Mouse (Mus musculus) olfactory bulb, adult 2 months (tissue): Measurements from ENCODE around the gene Paqr4.

ENCODE experiments used
- CTCF ChIP-seq: fragments of 200-500 bp; IDR thresholded peaks from 2 replicates; pipeline ENCODE4 v1.5.1; 2012; ENCODE audit warnings: low read depth, mild to moderate bottlenecking, low read length, moderate library complexity; ENCODE audit not compliant: insufficient read depth
- POLR2A ChIP-seq: fragments of 200-500 bp; IDR thresholded peaks from 2 replicates; pipeline ENCODE4 v1.6.1; 2012; ENCODE audit warnings: mild to moderate bottlenecking, low read depth, low read length, moderate library complexity; ENCODE audit not compliant: insufficient read depth

DNA sequence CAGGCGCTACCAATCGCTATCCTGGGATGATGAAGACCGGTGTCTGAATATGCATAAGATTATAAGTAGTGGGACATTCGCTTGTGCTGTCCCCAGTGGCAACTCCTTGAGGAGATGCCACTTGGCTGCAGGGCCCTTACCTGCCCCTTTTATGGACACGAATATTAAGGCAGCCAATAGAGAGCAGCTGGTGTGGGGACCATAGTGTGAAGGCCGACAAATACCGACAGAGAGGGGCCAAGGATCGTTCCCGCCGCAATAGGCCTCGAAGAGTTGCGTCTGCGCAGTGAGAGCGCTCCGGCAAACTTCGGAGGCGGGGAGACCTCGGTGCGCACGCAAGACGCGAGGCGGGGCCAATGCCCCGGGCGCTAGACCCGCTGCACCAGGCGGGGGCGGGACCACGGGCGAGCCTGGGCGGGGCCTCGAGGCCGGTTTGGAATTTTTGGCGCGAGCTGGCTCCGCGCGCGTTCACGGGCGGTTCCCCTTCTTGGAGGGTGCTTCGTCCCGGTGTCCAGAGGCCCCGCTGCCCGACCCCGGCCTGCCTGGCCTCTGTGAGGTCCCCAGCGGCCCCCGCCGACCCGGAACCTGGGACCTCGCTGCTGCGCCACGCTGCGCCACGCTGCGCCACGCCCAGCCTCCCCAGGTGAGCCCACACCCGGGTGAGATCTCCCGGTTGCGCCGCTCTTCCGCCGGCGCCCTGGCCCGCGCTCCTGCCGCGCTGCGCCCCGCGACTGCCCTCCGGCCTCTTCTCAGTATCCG lies 14.5 kb downstream of the Paqr4 start, which contains the start of gene Pkmyt1:
- no peak for TF ChIP-seq CTCF
- peak; percentile 74 for TF ChIP-seq POLR2A
